Mouse (Mus musculus) stomach, postnatal 0 days (tissue): ENCODE results near the gene Nicn1. TPM values are rescaled to one million over a fixed set of nuclear protein-coding genes. Genes with fewer than 3 reads are reported as not detected.
"Not testable (repeated sequence)": the region's sequence is repeated elsewhere in the genome, so short reads cannot be mapped to it uniquely, and the experiment has no call there.

Source experiments
- ATAC-seq: fragments of 200-750 bp; cut with Nextera tagmentation; 2 replicates; pipeline ENCODE4 v1.8.0; 2017; ENCODE audit not compliant: low FRiP score, low TSS enrichment
- DNase-seq: peaks from one replicate; pipeline ENCODE4 v3.0.0-alpha.2; 2016; ENCODE audit warnings: low spot score
- H3K27ac ChIP-seq: fragments of 300-500 bp; sonication (generic); replicated peaks from 2 replicates; pipeline ENCODE4 v1.5.1; 2014; ENCODE audit warnings: mild to moderate bottlenecking, control low read depth
- H3K27me3 ChIP-seq: fragments of 300-500 bp; sonication (generic); 2 replicates; pipeline ENCODE4 v1.6.1; 2014; ENCODE audit warnings: low read length; ENCODE audit not compliant: control insufficient read depth, insufficient read depth
- H3K36me3 ChIP-seq: fragments of 300-500 bp; sonication (generic); 2 replicates; pipeline ENCODE4 v1.6.1; 2014; ENCODE audit warnings: low read length, mixed read lengths; ENCODE audit not compliant: control insufficient read depth, insufficient read depth
- H3K4me1 ChIP-seq: fragments of 300-500 bp; sonication (generic); replicated peaks from 2 replicates; pipeline ENCODE4 v1.6.1; 2014; ENCODE audit warnings: antibody characterized with exemption; ENCODE audit not compliant: control insufficient read depth, insufficient read depth
- H3K4me2 ChIP-seq: fragments of 300-500 bp; sonication (generic); replicated peaks from 2 replicates; pipeline ENCODE4 v1.6.1; 2014; ENCODE audit warnings: low read depth, mild to moderate bottlenecking, control low read depth, moderate library complexity
- H3K4me3 ChIP-seq: fragments of 300-500 bp; sonication (generic); 2 replicates; pipeline ENCODE4 v1.5.1; 2014; ENCODE audit warnings: low read depth, low read length, control low read depth
- H3K9ac ChIP-seq: fragments of 300-500 bp; sonication (generic); 2 replicates; pipeline ENCODE4 v1.6.1; 2014; ENCODE audit warnings: mild to moderate bottlenecking, low read length, control low read depth, mixed read lengths
- H3K9me3 ChIP-seq: fragments of 300-500 bp; sonication (generic); 2 replicates; pipeline ENCODE4 v1.6.1; 2016; ENCODE audit warnings: low read length; ENCODE audit not compliant: control insufficient read depth
- CTCF ChIP-seq: IDR thresholded peaks from 2 replicates; pipeline ENCODE4 v1.5.1; 2016; ENCODE audit warnings: antibody characterized with exemption, low read depth, mild to moderate bottlenecking, moderate library complexity
- EP300 ChIP-seq: optimal IDR thresholded peaks from 2 replicates; pipeline ENCODE3; 2016; ENCODE audit warnings: antibody characterized with exemption
- WGBS: fragments of 180-500 bp; shearing (Covaris S2); extraction: QIAGEN DNeasy Blood & Tissue Kit; methylation state at CpG from one replicate; pipeline ENCODE4 v1.1.7; 2014; 5-methylcytosine and 5-hydroxymethylcytosine counted together
- polyA plus RNA-seq: library from polyadenylated mRNA; unstranded; fragments of >200 nt; fragmentation: Nextera tagmentation; extraction: Ambion mirVana; gene quantifications from 2 replicates; pipeline ENCODE4 v1.2.1, GENCODE M21; 2015

Gene Nicn1
- polyA plus RNA-seq, 1 experiment from 2014 or later = 17.3 TPM

DNA sequence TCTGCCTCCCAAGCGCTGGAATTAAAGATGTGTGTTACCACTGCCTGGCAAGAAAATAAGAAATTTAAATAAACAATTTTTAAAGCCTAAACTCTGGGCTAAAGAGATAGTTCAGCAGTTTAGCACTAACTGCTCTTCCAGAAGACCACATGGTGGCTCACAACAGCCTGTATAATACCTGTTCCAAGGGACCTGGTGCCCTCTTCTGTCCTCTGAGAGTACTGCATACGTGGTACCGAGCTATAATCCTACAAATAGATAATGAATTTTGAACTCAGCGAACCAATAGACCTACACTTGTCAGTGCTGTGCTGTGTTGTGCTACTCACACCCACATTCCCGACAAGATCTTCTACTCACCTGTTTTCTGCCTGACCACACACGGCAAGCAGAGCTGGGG lies 5.8 kb upstream of the Nicn1 start:
- H3K27me3 ChIP-seq = no peaks in the 10 kb centered on the region
- TF ChIP-seq CTCF = peak; percentile 98
- TF ChIP-seq EP300 = no peak
- WGBS = 9% methylated on average over 6 of the region's 6 CpGs
- H3K27ac ChIP-seq = no peak overlapping the region
- no peaks in the 10 kb centered on the region for H3K36me3 ChIP-seq
- ATAC-seq (peak; percentile 83), DNase-seq (peak; percentile 80)
- no peak overlapping the region for H3K4me2 ChIP-seq
- H3K4me1 ChIP-seq = no peaks in the 10 kb centered on the region
- H3K9ac ChIP-seq = no peak overlapping the region
- H3K9me3 ChIP-seq = no peaks in the 10 kb centered on the region
- H3K4me3 ChIP-seq = no peak overlapping the region

DNA sequence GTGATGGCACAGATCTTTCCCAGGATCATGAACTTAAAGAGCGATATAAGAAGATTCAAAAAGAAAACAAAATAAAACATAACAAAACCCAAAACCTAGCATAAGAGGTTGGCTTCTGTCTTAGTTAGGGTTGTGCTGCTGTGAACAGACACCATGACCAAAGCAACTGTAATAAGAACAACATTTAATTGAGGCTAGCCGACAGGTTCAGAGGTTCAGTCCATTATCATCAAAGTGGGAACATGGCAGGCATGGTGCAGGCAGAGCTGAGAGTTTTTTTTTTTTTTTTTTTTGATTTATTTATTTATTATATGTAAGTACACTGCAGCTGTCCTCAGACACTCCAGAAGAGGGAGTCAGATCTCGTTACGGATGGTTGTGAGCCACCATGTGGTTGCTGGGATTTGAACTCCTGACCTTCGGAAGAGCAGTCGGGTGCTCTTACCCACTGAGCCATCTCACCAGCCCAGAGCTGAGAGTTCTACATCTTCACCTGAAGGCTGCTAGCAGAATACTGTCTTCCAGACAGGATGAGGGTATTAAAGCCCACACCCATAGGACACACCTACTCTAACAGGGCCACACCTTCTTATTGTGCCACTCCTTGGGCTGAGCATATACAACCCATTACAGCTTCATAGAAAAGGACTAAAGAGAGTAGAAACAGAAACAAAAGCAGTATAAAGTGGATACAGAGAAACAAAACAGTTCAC lies 2.5 kb upstream of the Nicn1 start:
- not testable (repeated sequence) for DNase-seq, H3K27me3 ChIP-seq, H3K9me3 ChIP-seq, H3K9ac ChIP-seq, H3K4me1 ChIP-seq, H3K4me3 ChIP-seq, H3K36me3 ChIP-seq, ATAC-seq, H3K27ac ChIP-seq, H3K4me2 ChIP-seq
- WGBS = 86% methylated on average over 5 of the region's 6 CpGs

- Histone ChIP-seq H3K4me1 (no peaks in the 10 kb centered on the region; the same call in 1 of the 2 replicates), H3K27me3 (no peaks in the 10 kb centered on the region), H3K4me3 (no peak overlapping the region), H3K4me2 (no peak overlapping the region), H3K27ac (no peak overlapping the region), H3K9me3 (no peaks in the 10 kb centered on the region), H3K9ac (no peak overlapping the region), H3K36me3 (no peaks in the 10 kb centered on the region)
- 51% methylated on average over 2 of the region's 2 CpGs for WGBS
- TF ChIP-seq EP300 (no peak), CTCF (no peak)
- DNase-seq (no peak), ATAC-seq (no peak)
These were observed 882 bp upstream of the Nicn1 start for GRCm38 (mm10) chr9:108289347-108289746.

GRCm38 (mm10) chr9:108290773-108291172 lies 544 bp downstream of the Nicn1 start:
- Histone ChIP-seq H3K9me3 (no peaks in the 10 kb centered on the region), H3K36me3 (no peaks in the 10 kb centered on the region), H3K4me1 (no peaks in the 10 kb centered on the region; the same call in 1 of the 2 replicates), H3K9ac (peak overlapping the region; percentile 32; the same call in 1 of the 2 replicates), H3K4me3 (peak overlapping the region; percentile 53), H3K27ac (peak overlapping the region; percentile 63), H3K27me3 (no peaks in the 10 kb centered on the region), H3K4me2 (peak overlapping the region; percentile 58)
- DNase-seq (no peak), ATAC-seq (no peak)
- TF ChIP-seq EP300 (no peak), CTCF (no peak)
- WGBS = 38% methylated on average over 6 of the region's 6 CpGs

DNA sequence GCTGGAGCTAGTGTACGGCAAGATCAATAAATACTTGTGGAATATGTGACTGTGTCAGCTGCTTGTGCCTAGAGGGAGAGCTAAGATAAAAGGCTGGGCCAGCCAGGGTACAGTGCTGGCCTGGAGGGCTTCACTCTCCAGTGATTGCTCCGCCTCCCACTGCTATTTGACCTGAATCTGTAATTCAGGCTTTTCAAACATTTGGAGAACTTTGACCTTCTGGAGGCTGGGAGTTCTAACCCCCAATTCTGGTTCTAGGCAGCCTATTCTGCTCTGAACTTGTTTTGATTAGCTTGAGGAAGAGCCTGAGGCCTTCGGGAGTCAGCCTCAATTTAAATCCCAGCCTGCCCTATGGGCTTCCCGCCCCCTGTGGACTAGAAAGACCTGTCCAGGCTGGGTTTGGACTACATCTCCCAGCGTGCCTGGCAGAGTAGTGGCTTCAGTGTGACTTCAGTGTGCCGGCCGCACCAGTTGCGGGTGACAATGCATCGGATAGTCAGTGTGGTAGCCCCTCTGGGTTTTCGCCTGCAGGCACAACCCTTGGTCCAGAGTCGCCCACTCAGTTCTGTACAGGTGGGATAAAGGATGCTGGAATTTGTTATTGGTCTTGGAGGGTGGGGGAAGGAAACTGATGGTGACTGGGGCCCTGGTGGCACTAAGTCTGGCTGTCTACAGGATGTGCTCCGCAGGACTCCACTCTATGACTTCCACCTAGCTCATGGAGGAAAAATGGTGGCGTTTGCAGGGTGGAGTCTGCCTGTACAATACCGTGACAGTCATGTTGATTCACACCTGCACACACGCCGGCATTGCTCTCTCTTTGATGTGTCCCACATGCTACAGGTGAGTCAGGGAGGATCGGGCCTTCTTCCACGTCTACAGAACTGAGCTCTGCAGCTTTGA lies 6.5 kb downstream of the Nicn1 start, which contains the start of gene Amt:
Gene Amt, plus strand, starts transcription at position 401 of the 903 bp plus-strand sequence.
- H3K27ac ChIP-seq = peak within 1 kb of the TSS; percentile 63; the same call in 1 of the 2 replicates
- TF ChIP-seq CTCF = no peak
- TF ChIP-seq EP300 = no peak
- H3K36me3 ChIP-seq = peaks cover 3% of the 10 kb centered on the region; the same call in 1 of the 2 replicates
- WGBS = 27% methylated on average over 18 of the region's 18 CpGs
- H3K9me3 ChIP-seq = no peaks in the 10 kb centered on the region
- 0 out of 2 replicates have a peak within 1 kb of the TSS, but pooled peaks have one; percentile 8 for H3K9ac ChIP-seq
- peak within 1 kb of the TSS; percentile 32; the same call in 1 of the 2 replicates for H3K4me2 ChIP-seq
- H3K4me1 ChIP-seq = no peaks in the 10 kb centered on the region
- DNase-seq (peak; percentile 73), ATAC-seq (peak; percentile 77)
- no peak within 1 kb of the TSS for H3K4me3 ChIP-seq
- no peaks in the 10 kb centered on the region for H3K27me3 ChIP-seq
